Mouse (Mus musculus) midbrain, postnatal 0 days (tissue): ENCODE measurements around the gene Piwil1. TPM values are rescaled to one million over a fixed set of nuclear protein-coding genes. Genes with fewer than 3 reads are reported as not detected.

ENCODE experiments used
- ATAC-seq: fragments of 200-750 bp; cut with Nextera tagmentation; 2 replicates; pipeline ENCODE4 v1.8.0; 2017; ENCODE audit warnings: moderate number of reproducible peaks, mild to moderate bottlenecking, moderate TSS enrichment, moderate library complexity; ENCODE audit not compliant: low FRiP score
- DNase-seq: peaks from one replicate; pipeline ENCODE4 v3.0.0-alpha.2; 2015; ENCODE audit warnings: low spot score
- H3K27ac ChIP-seq: fragments of 300-500 bp; sonication (generic); 2 replicates; pipeline ENCODE4 v1.5.1; 2014; ENCODE audit warnings: low read depth, mild to moderate bottlenecking, low read length, mixed read lengths
- H3K27me3 ChIP-seq: fragments of 300-500 bp; sonication (generic); 2 replicates; pipeline ENCODE4 v1.6.1; 2014; ENCODE audit warnings: low read length, control low read depth, mixed read lengths; ENCODE audit not compliant: insufficient read depth
- H3K36me3 ChIP-seq: fragments of 300-500 bp; sonication (generic); 2 replicates; pipeline ENCODE4 v1.6.1; 2014; ENCODE audit warnings: low read length, control low read depth, mixed read lengths; ENCODE audit not compliant: insufficient read depth
- H3K4me1 ChIP-seq: fragments of 300-500 bp; sonication (generic); 2 replicates; pipeline ENCODE4 v1.6.1; 2014; ENCODE audit warnings: mild to moderate bottlenecking, control low read depth, antibody characterized with exemption, low read length, mixed read lengths; ENCODE audit not compliant: insufficient read depth
- H3K4me2 ChIP-seq: fragments of 300-500 bp; sonication (generic); 2 replicates; pipeline ENCODE4 v1.6.1; 2014; ENCODE audit warnings: low read depth, mild to moderate bottlenecking, low read length, mixed read lengths; ENCODE audit not compliant: poor library complexity, severe bottlenecking
- H3K4me3 ChIP-seq: fragments of 300-500 bp; sonication (generic); 2 replicates; pipeline ENCODE4 v1.5.1; 2014; ENCODE audit warnings: low read depth, mild to moderate bottlenecking, low read length, moderate library complexity
- H3K9ac ChIP-seq: fragments of 300-500 bp; sonication (generic); replicated peaks from 2 replicates; pipeline ENCODE4 v1.6.1; 2014; ENCODE audit warnings: mild to moderate bottlenecking, low read length, moderate library complexity, mixed read lengths; ENCODE audit not compliant: poor library complexity, severe bottlenecking
- H3K9me3 ChIP-seq: fragments of 300-500 bp; sonication (generic); 2 replicates; pipeline ENCODE4 v1.6.1; 2016; ENCODE audit warnings: low read length, control low read depth
- CTCF ChIP-seq: IDR thresholded peaks from 2 replicates; pipeline ENCODE4 v1.5.1; 2016; ENCODE audit warnings: antibody characterized with exemption, mild to moderate bottlenecking
- WGBS: fragments of 180-500 bp; shearing (Covaris S2); extraction: QIAGEN DNeasy Blood & Tissue Kit; methylation state at CpG from one replicate; pipeline ENCODE4 v1.1.7; 2014; 5-methylcytosine and 5-hydroxymethylcytosine counted together
- polyA plus RNA-seq: library from polyadenylated mRNA; unstranded; fragments of >200 nt; fragmentation: Nextera tagmentation; extraction: Ambion mirVana; gene quantifications from 2 replicates; pipeline ENCODE4 v1.2.1, GENCODE M21; 2015
- total RNA-seq: library from RNA; depleted of rRNA; stranded (reverse); fragments of >200 nt; gene quantifications from 2 replicates; pipeline ENCODE4 v1.2.3, GENCODE M21; 2014

Piwil1 gene
- total and polyA plus RNA-seq, 2 experiments from 2014 or later: 0.22 to 0.47 TPM

DNA sequence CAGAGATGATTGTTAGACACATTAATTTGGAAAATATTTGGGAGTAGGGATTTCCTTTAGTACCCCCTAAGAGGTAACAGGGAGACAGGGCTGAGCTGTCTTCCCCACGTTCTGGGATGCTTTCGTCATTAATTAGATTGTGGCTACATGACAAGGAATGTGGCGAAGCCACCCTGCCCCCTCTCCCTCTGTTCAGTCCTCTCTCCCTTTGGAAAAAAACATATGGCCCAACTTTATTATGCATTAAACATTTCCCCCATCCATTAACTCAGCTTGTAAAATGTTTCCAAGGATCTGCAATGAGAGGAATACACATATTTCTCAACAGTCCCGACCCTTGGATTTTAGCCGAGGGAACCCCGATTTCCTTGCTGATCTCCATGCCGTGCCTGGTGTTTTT is 35.0 kb upstream of the Piwil1 start:
- no peak for DNase-seq
- Histone ChIP-seq H3K36me3 (no peaks in the 10 kb centered on the region), H3K4me1 (no peaks in the 10 kb centered on the region), H3K4me3 (no peak overlapping the region), H3K27ac (no peak overlapping the region), H3K27me3 (peaks cover 4% of the 10 kb centered on the region; the same call in 1 of the 2 replicates), H3K9me3 (no peaks in the 10 kb centered on the region), H3K9ac (no peak overlapping the region), H3K4me2 (no peak overlapping the region)
- no peak for ATAC-seq
- TF ChIP-seq CTCF: no peak
- WGBS: 59% methylated on average over 7 of the region's 7 CpGs

DNA sequence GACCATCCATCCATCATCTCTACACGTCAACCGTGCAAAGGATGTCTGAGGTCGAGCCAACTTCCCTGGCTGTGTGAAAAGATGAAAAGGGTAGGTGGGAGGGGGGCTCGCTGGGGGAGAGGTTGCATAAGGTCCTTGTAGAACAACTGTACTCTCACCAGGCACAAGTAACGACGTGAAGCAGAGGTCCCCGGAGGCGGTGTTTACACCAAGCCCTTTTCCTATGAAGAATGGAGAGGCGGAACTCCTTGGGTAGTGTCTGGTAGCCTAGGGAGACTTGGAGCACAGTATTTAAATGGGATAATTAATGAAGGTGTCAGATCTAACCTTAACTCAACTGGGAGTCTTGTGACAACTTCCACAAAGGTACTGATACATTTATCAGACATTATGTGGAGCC is 28.2 kb upstream of the Piwil1 start:
- no peak for DNase-seq
- WGBS: 70% methylated on average over 9 of the region's 9 CpGs
- no peak overlapping the region for H3K4me3 ChIP-seq
- H3K4me2 ChIP-seq: no peak overlapping the region
- no peak for TF ChIP-seq CTCF
- H3K4me1 ChIP-seq: no peaks in the 10 kb centered on the region
- no peaks in the 10 kb centered on the region for H3K36me3 ChIP-seq
- H3K9ac ChIP-seq: no peak overlapping the region
- no peak overlapping the region for H3K27ac ChIP-seq
- no peaks in the 10 kb centered on the region for H3K27me3 ChIP-seq
- H3K9me3 ChIP-seq: no peaks in the 10 kb centered on the region
- no peak for ATAC-seq

DNA sequence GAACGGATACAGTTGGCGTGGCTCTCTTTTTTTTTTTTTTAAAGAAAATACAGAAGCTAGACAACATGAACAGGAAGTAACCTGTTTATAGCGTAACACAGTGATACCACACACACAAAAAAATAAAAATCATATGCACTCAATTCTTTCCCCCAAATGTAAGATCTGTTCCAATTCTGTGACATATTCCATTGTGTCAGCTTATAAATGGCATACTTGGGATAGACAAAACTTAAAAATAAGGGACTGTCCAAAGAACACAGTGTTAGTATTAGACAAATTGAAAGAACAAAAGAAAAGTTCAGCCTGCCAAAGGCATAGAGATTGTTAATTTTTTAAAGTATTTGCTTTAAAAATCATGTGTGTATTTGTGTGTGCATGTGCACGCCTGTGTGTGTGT is 25.0 kb upstream of the Piwil1 start:
- WGBS: 91% methylated on average over 4 of the region's 4 CpGs
- Histone ChIP-seq H3K4me3 (no peak overlapping the region), H3K36me3 (no peaks in the 10 kb centered on the region)

DNA sequence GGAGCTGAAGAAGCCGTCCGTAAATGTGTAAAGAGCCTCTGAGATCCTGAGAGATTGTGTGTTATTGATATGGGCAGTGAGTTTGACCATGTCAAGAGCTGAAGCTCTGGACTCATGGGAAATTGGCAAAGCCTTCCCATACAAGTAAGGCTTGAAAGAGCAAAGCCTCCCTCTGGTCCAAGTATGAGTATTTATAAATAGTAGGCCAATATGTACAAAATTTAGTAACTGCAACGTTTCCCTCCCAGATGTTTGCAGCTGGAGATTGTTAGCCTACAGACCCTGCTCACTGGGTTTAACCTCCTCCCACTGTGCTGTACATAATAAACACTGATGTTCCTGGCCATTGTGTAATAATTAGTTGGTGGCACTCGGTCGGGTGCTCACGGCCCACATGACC is 24.5 kb upstream of the Piwil1 start:
- Histone ChIP-seq H3K4me1 (no peaks in the 10 kb centered on the region), H3K4me3 (no peak overlapping the region), H3K9ac (no peak overlapping the region), H3K4me2 (no peak overlapping the region), H3K27ac (no peak overlapping the region), H3K9me3 (no peaks in the 10 kb centered on the region), H3K27me3 (no peaks in the 10 kb centered on the region), H3K36me3 (no peaks in the 10 kb centered on the region)
- ATAC-seq (no peak), DNase-seq (no peak)
- TF ChIP-seq CTCF: no peak
- 83% methylated on average over 6 of the region's 6 CpGs for WGBS

More for the DNA sequence above, 25.0 kb upstream of the Piwil1 start:
- no peaks in the 10 kb centered on the region for H3K9me3 ChIP-seq
- DNase-seq: no peak
- H3K27me3 ChIP-seq: no peaks in the 10 kb centered on the region
- ATAC-seq: no peak
- H3K27ac ChIP-seq: no peak overlapping the region
- no peak overlapping the region for H3K9ac ChIP-seq
- TF ChIP-seq CTCF: no peak
- H3K4me2 ChIP-seq: no peak overlapping the region
- no peaks in the 10 kb centered on the region for H3K4me1 ChIP-seq

DNA sequence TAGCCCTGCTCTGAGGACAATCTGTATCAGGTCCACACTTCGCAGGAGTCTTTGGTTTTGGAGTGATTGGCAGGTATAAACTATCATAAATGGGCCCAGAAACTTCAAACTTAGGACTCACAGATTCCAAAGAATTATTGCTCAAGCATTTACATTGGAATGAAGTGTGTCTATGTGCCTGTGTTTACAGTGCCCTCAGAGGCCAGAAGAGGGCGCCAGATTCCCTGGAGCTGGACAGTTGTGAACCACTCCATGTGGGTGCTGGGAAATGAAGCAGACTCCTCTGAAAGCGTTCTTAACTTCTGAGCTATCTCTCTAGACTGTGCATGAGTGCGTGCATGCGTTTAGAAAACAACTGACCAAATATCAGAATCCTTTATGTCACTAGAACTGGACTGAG is 20.9 kb upstream of the Piwil1 start:
- ATAC-seq: no peak
- Histone ChIP-seq H3K4me1 (no peaks in the 10 kb centered on the region), H3K36me3 (no peaks in the 10 kb centered on the region), H3K9me3 (0 out of 2 replicates have a peak, but pooled peaks cover 3% of the 10 kb centered on the region), H3K4me2 (no peak overlapping the region), H3K9ac (no peak overlapping the region), H3K4me3 (no peak overlapping the region), H3K27me3 (no peaks in the 10 kb centered on the region), H3K27ac (no peak overlapping the region)
- WGBS: 42% methylated on average over 5 of the region's 5 CpGs
- no peak for DNase-seq
- peak; percentile 63 for TF ChIP-seq CTCF

DNA sequence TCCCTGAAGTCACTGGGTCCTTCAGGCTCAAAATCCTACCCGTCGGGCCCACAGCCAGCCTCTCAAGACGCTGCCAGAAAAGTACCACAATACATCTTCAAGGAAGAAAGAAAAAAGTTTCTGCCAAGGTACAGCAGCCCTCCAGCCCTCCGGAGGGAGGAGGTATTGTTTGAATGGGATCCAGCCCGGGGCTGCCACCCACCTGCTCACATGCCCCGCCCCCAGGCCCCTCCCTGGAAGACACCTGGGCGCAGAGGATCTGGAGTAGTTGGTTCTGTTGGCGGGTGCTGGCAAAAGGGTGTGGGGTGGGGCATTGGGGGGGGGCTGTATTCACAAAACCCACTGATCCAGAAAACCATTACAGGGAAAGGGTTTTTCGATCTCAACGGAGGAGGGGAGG is 18.1 kb upstream of the Piwil1 start:
- TF ChIP-seq CTCF: no peak
- Histone ChIP-seq H3K4me2 (no peak overlapping the region), H3K36me3 (no peaks in the 10 kb centered on the region), H3K9ac (no peak overlapping the region), H3K9me3 (0 out of 2 replicates have a peak, but pooled peaks cover 3% of the 10 kb centered on the region), H3K4me1 (no peaks in the 10 kb centered on the region), H3K27me3 (no peaks in the 10 kb centered on the region), H3K27ac (no peak overlapping the region), H3K4me3 (no peak overlapping the region)
- ATAC-seq: no peak
- no peak for DNase-seq
- WGBS: 10% methylated on average over 10 of the region's 10 CpGs
